Mouse (Mus musculus): ENCODE results near the gene Tmem230. TPM values are rescaled to one million over a fixed set of nuclear protein-coding genes. Genes with fewer than 3 reads are reported as not detected.
"Not testable (repeated sequence)": the region's sequence is repeated elsewhere in the genome, so short reads cannot be mapped to it uniquely, and the experiment has no call there.

Gene Tmem230
- polyA plus RNA-seq, 1 experiment from 2014 or later: 50.4 TPM

- H3K36me3 ChIP-seq: peaks cover 21% of the 10 kb centered on the region
- no peaks in the 10 kb centered on the region for H3K27me3 ChIP-seq
- no peak overlapping the region for H3K4me3 ChIP-seq
- no peaks in the 10 kb centered on the region for H3K9me3 ChIP-seq
- no peak overlapping the region for H3K4me2 ChIP-seq
- H3K4me1 ChIP-seq (replicated peaks): peaks cover 14% of the 10 kb centered on the region
- 95% methylated on average over 3 of the region's 3 CpGs for WGBS
- no peak overlapping the region for H3K9ac ChIP-seq
- no peak for ATAC-seq (ENCODE audit: low FRiP score)
- H3K27ac ChIP-seq: no peak overlapping the region
Measured at GRCm38 (mm10) chr2:132243370-132243769, 4.2 kb downstream of the Tmem230 start.

GRCm38 (mm10) chr2:132240457-132240856 lies 7.2 kb downstream of the Tmem230 start:
- ATAC-seq (ENCODE audit: low FRiP score); H3K4me3 ChIP-seq; H3K27me3 ChIP-seq; H3K4me2 ChIP-seq; H3K9ac ChIP-seq; H3K27ac ChIP-seq; H3K4me1 ChIP-seq (replicated peaks); H3K9me3 ChIP-seq: not testable (repeated sequence)
- 35% methylated on average over 10 of the region's 10 CpGs for WGBS
- H3K36me3 ChIP-seq: peaks cover 21% of the 10 kb centered on the region

- H3K27ac ChIP-seq; H3K27me3 ChIP-seq; H3K9ac ChIP-seq; H3K4me3 ChIP-seq; H3K4me2 ChIP-seq; H3K4me1 ChIP-seq (replicated peaks); ATAC-seq (ENCODE audit: low FRiP score); H3K9me3 ChIP-seq: not testable (repeated sequence)
- peaks cover 16% of the 10 kb centered on the region for H3K36me3 ChIP-seq
- 89% methylated on average over 3 of the region's 3 CpGs for WGBS
Measured at GRCm38 (mm10) chr2:132239434-132239833, 8.2 kb downstream of the Tmem230 start.

- no peak overlapping the region for H3K9ac ChIP-seq
- no peak overlapping the region for H3K27ac ChIP-seq
- no peak for ATAC-seq (ENCODE audit: low FRiP score)
- no peaks in the 10 kb centered on the region for H3K27me3 ChIP-seq
- no peaks in the 10 kb centered on the region for H3K9me3 ChIP-seq
- H3K4me2 ChIP-seq: no peak overlapping the region
- no peaks in the 10 kb centered on the region for H3K36me3 ChIP-seq
- WGBS: 85% methylated on average over 7 of the region's 7 CpGs
- no peak overlapping the region for H3K4me3 ChIP-seq
- H3K4me1 ChIP-seq (replicated peaks): no peaks in the 10 kb centered on the region
Measured at GRCm38 (mm10) chr2:132235975-132236374, 11.6 kb downstream of the Tmem230 start.

GRCm38 (mm10) chr2:132235291-132235690 lies 12.3 kb downstream of the Tmem230 start:
- no peak overlapping the region for H3K9ac ChIP-seq
- WGBS: 73% methylated on average over 2 of the region's 2 CpGs

GRCm38 (mm10) chr2:132233985-132234765 lies 13.4 kb downstream of the Tmem230 start:
- no peaks in the 10 kb centered on the region for H3K27me3 ChIP-seq
- no peaks in the 10 kb centered on the region for H3K4me1 ChIP-seq (replicated peaks)
- no peak overlapping the region for H3K9ac ChIP-seq
- no peaks in the 10 kb centered on the region for H3K9me3 ChIP-seq
- no peak overlapping the region for H3K4me3 ChIP-seq
- H3K27ac ChIP-seq: no peak overlapping the region
- WGBS: 78% methylated on average over 16 of the region's 16 CpGs
- no peaks in the 10 kb centered on the region for H3K36me3 ChIP-seq
- ATAC-seq (ENCODE audit: low FRiP score): no peak
- H3K4me2 ChIP-seq: no peak overlapping the region

More at GRCm38 (mm10) chr2:132235291-132235690, 12.3 kb downstream of the Tmem230 start:
- Histone ChIP-seq H3K9me3 (no peaks in the 10 kb centered on the region), H3K4me1 (replicated peaks) (no peaks in the 10 kb centered on the region), H3K4me3 (no peak overlapping the region), H3K27ac (no peak overlapping the region), H3K27me3 (no peaks in the 10 kb centered on the region), H3K36me3 (no peaks in the 10 kb centered on the region), H3K4me2 (no peak overlapping the region)
- no peak for ATAC-seq (ENCODE audit: low FRiP score)

GRCm38 (mm10) chr2:132232413-132232945 lies 15.1 kb downstream of the Tmem230 start:
- H3K36me3 ChIP-seq: no peaks in the 10 kb centered on the region
- H3K4me1 ChIP-seq (replicated peaks): no peaks in the 10 kb centered on the region
- WGBS: 67% methylated on average over 3 of the region's 3 CpGs
- ATAC-seq (ENCODE audit: low FRiP score): no peak
- no peak overlapping the region for H3K4me3 ChIP-seq
- no peaks in the 10 kb centered on the region for H3K27me3 ChIP-seq
- no peak overlapping the region for H3K27ac ChIP-seq
- no peak overlapping the region for H3K9ac ChIP-seq
- no peaks in the 10 kb centered on the region for H3K9me3 ChIP-seq
- no peak overlapping the region for H3K4me2 ChIP-seq

- no peak overlapping the region for H3K4me3 ChIP-seq
- no peak overlapping the region for H3K9ac ChIP-seq
- 88% methylated on average over 4 of the region's 4 CpGs for WGBS
- no peak overlapping the region for H3K27ac ChIP-seq
- no peaks in the 10 kb centered on the region for H3K27me3 ChIP-seq
- H3K9me3 ChIP-seq: no peaks in the 10 kb centered on the region
- ATAC-seq (ENCODE audit: low FRiP score): no peak
- no peaks in the 10 kb centered on the region for H3K36me3 ChIP-seq
- H3K4me2 ChIP-seq: no peak overlapping the region
- H3K4me1 ChIP-seq (replicated peaks): no peaks in the 10 kb centered on the region
Measured at GRCm38 (mm10) chr2:132224359-132224758, 23.2 kb downstream of the Tmem230 start.

GRCm38 (mm10) chr2:132221611-132222073 lies 26.0 kb downstream of the Tmem230 start:
- Histone ChIP-seq H3K27me3 (no peaks in the 10 kb centered on the region), H3K4me3 (no peak overlapping the region), H3K4me1 (replicated peaks) (no peaks in the 10 kb centered on the region), H3K36me3 (no peaks in the 10 kb centered on the region), H3K27ac (no peak overlapping the region), H3K9me3 (no peaks in the 10 kb centered on the region), H3K9ac (no peak overlapping the region), H3K4me2 (no peak overlapping the region)
- WGBS: 77% methylated on average over 11 of the region's 11 CpGs
- no peak for ATAC-seq (ENCODE audit: low FRiP score)

- WGBS: 93% methylated on average over 5 of the region's 5 CpGs
- no peak overlapping the region for H3K4me3 ChIP-seq
Measured at GRCm38 (mm10) chr2:132211995-132212656, 35.5 kb downstream of the Tmem230 start.

GRCm38 (mm10) chr2:132210806-132211312 lies 36.7 kb downstream of the Tmem230 start:
- 89% methylated on average over 9 of the region's 9 CpGs for WGBS
- H3K4me2 ChIP-seq: no peak overlapping the region
- no peaks in the 10 kb centered on the region for H3K4me1 ChIP-seq (replicated peaks)
- no peak overlapping the region for H3K27ac ChIP-seq
- no peak overlapping the region for H3K9ac ChIP-seq
- H3K36me3 ChIP-seq: no peaks in the 10 kb centered on the region
- no peaks in the 10 kb centered on the region for H3K9me3 ChIP-seq
- H3K27me3 ChIP-seq: no peaks in the 10 kb centered on the region
- no peak for ATAC-seq (ENCODE audit: low FRiP score)
- no peak overlapping the region for H3K4me3 ChIP-seq

More at GRCm38 (mm10) chr2:132211995-132212656, 35.5 kb downstream of the Tmem230 start:
- no peak for ATAC-seq (ENCODE audit: low FRiP score)
- Histone ChIP-seq H3K9me3 (no peaks in the 10 kb centered on the region), H3K27me3 (no peaks in the 10 kb centered on the region), H3K4me1 (replicated peaks) (no peaks in the 10 kb centered on the region), H3K4me2 (no peak overlapping the region), H3K27ac (no peak overlapping the region), H3K9ac (no peak overlapping the region), H3K36me3 (no peaks in the 10 kb centered on the region)

- 84% methylated on average over 8 of the region's 8 CpGs for WGBS
- no peak for ATAC-seq (ENCODE audit: low FRiP score)
- no peaks in the 10 kb centered on the region for H3K27me3 ChIP-seq
- no peak overlapping the region for H3K4me2 ChIP-seq
- no peak overlapping the region for H3K27ac ChIP-seq
- no peak overlapping the region for H3K9ac ChIP-seq
- no peaks in the 10 kb centered on the region for H3K9me3 ChIP-seq
- no peaks in the 10 kb centered on the region for H3K4me1 ChIP-seq (replicated peaks)
- H3K36me3 ChIP-seq: no peaks in the 10 kb centered on the region
- no peak overlapping the region for H3K4me3 ChIP-seq
Measured at GRCm38 (mm10) chr2:132208246-132208881, 39.2 kb downstream of the Tmem230 start.
